Mouse (Mus musculus): ENCODE results near the gene Lexm.

The Lexm gene

GRCm38 (mm10) chr4:106541491-106541890 lies 75.5 kb downstream of the Lexm start:
- DNase-seq (ENCODE audit: low read depth, low spot score), result no peak
